25 mouse cellular contexts compared by ENCODE assay signal in genomic region chr19:46497230-46497629, GRCm38 (mm10). TPM values are rescaled to one million over a fixed set of nuclear protein-coding genes. Genes with fewer than 3 reads are reported as not detected.
DNase-seq lines count a peak whose midpoint lies in the region; ATAC-seq and TF ChIP-seq lines count a peak whose summit lies in the region.
"Had no signal": no experiment of that assay in that cellular context is flagged by ENCODE, and none has a peak within 500 bp of the region (broad histone marks: within the 10 kb centered on the region; RNA-seq: fewer than 3 reads in every experiment).

No protein-coding gene starts in this region.

- no peaks in the 10 kb centered on the region for H3K9me3 ChIP-seq in ES-Bruce4 (replicated peaks; ENCODE audit: control insufficient read depth, insufficient read depth, low read length, poor library complexity, severe bottlenecking)
- H3K9me3 ChIP-seq: G1E had no signal

- no peak for ATAC-seq in erythroid progenitor cell, adult 5-6 weeks (replicated peaks; ENCODE audit: low FRiP score, poor library complexity, severe bottlenecking)
- ATAC-seq: activated CD4-positive, CD25-positive, alpha-beta regulatory T cell, adult 4 months; CD4-positive, CD25-positive, alpha-beta regulatory T cell, adult 4 months; Patski had no signal

- TF ChIP-seq CTCF in ES-Bruce4 (IDR thresholded peaks at IDR 0.05; ENCODE audit: low read depth, low read length) = no peak

- H3K4me1 ChIP-seq in ES-Bruce4 (ENCODE audit: control insufficient read depth, insufficient read depth, low read length) = no peaks in the 10 kb centered on the region

- TF ChIP-seq POLR2A in ES-Bruce4 (IDR thresholded peaks at IDR 0.05; ENCODE audit: insufficient read depth, low read length) = no peak

- no peak for TF ChIP-seq EP300 in ES-Bruce4 (IDR thresholded peaks at IDR 0.05; ENCODE audit: insufficient read depth, low read depth, low read length)

- peak; percentile 71 for DNase-seq in ES-CJ7 (ENCODE audit: low read depth, low spot score)
- peak; percentile 71 for DNase-seq in R1 (ENCODE audit: low read depth, low spot score)
- DNase-seq in ZHBTc4 (ENCODE audit: low read depth, low spot score) = peak; percentile 80
- no peak for DNase-seq in embryo, embryonic 10 days (ENCODE audit: low spot score)
- no peak for DNase-seq in layer of hippocampus, postnatal 25 days (ENCODE audit: extremely low spot score in 1 of 2, low spot score in 1 of 2)
- DNase-seq in cerebellum, postnatal 25 days = no peak
- DNase-seq: adrenal gland, adult 2 months; adrenal gland, adult 8-10 months; adrenal gland, postnatal 10 days; adrenal gland, postnatal 14 days; adrenal gland, postnatal 25 days; B cell, adult 2 months; cerebellum, adult 11 months; cerebellum, adult 11-12 months; cerebellum, adult 18-20 months; cerebellum, adult 2 months; cerebellum, adult 8-10 months; cerebellum, adult 9-10 months had no signal

- no peak overlapping the region for H3K4me3 ChIP-seq in ES-Bruce4 (ENCODE audit: low read depth, low read length)

- no peaks in the 10 kb centered on the region for H3K36me3 ChIP-seq in ES-Bruce4 (ENCODE audit: control insufficient read depth, insufficient read depth, low read length, poor library complexity, severe bottlenecking)
- H3K36me3 ChIP-seq: G1E had no signal

- no peak overlapping the region for H3K9ac ChIP-seq in ES-Bruce4 (ENCODE audit: low read depth, poor library complexity, severe bottlenecking)

- H3K27me3 ChIP-seq in ES-Bruce4 (ENCODE audit: control insufficient read depth, insufficient read depth, low read length, poor library complexity, severe bottlenecking) = no peaks in the 10 kb centered on the region
- H3K27me3 ChIP-seq: CH12.LX, Patski had no signal

- peak overlapping the region; percentile 71 for H3K27ac ChIP-seq in ES-Bruce4 (ENCODE audit: insufficient read depth, low read length)

RNA-seq across cellular contexts. Expression of gene Trim8, which starts 4.3 kb away (rescaled TPM):
- 14.2 and 16.3 TPM in 2 replicates for polyA plus RNA-seq in ES-Bruce4 (2011; ENCODE audit: insufficient read depth, insufficient read length, low read depth, missing spikeins)
- 100 to 1,000 TPM; 105 to 109 TPM for total RNA-seq in layer of hippocampus, postnatal 25 days (2021)
- 4.2 and 9.4 TPM in 2 replicates for total RNA-seq in erythroid progenitor cell, adult 5-6 weeks (2015; ENCODE audit: low replicate concordance)
- 5.5 and 7.7 TPM in 2 replicates for total RNA-seq in erythroid progenitor cell, adult 5-6 weeks (2017; ENCODE audit: low replicate concordance)

Comparison
In these comparisons a context has a peak if more than half of its experiments do, and no peak if none do; other contexts are left out.
1. DNase-seq: peak in ES-CJ7 (single experiment), R1 (single experiment) and ZHBTc4 (single experiment); none in embryo, embryonic 10 days (single experiment), layer of hippocampus, postnatal 25 days (0 of 2) and cerebellum, postnatal 25 days (0 of 2).
2. RNA of gene Trim8, which starts 4.3 kb away (total RNA-seq): 105 to 109 TPM in layer of hippocampus, postnatal 25 days; 4.2 to 9.4 TPM in erythroid progenitor cell, adult 5-6 weeks; every median in the first group is over 10 times any median in the second.